Mouse (Mus musculus): ENCODE measurements around the gene Gm28635.
A peak's percentile ranks its signal among the peaks of the same experiment; 100 is the strongest.

Gene Gm28635

GRCm38 (mm10) chr2:84677968-84678880, at the start of gene Gm28635, which contains the start of gene Med19:
Gm28635 (minus strand) TSS chr2:84678041.
Med19 (plus strand) TSS chr2:84678402.
- DNase-seq (ENCODE audit: low spot score in 2 of 2): peak; percentile 94 to 95

- DNase-seq (ENCODE audit: low spot score in 2 of 2): peak; percentile 97 to 99
Observed at GRCm38 (mm10) chr2:84727172-84727858, 49.5 kb upstream of the Gm28635 start, which contains the start of gene Clp1. Clp1 (minus strand) TSS chr2:84727350.

DNA sequence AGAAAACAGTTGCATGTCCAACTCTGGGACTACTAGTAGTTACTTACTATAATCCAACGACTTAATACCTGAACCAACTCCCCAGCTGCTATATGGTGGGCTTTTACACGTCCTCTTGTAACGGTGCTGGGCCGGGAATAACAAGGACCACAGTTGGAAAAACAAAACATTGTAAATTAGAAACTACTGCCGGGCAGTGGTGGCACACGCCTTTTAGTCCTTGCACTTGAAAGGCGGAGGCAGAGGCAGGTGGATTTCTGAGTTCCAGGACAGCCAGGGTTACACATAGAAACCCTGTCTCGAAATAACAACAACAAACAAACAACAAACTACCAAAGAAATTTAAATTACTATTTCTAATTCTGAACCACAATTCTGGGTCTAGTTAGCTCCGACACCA, 48.9 kb upstream of the Gm28635 start:
- no peak for DNase-seq (ENCODE audit: low spot score in 2 of 2)

DNA sequence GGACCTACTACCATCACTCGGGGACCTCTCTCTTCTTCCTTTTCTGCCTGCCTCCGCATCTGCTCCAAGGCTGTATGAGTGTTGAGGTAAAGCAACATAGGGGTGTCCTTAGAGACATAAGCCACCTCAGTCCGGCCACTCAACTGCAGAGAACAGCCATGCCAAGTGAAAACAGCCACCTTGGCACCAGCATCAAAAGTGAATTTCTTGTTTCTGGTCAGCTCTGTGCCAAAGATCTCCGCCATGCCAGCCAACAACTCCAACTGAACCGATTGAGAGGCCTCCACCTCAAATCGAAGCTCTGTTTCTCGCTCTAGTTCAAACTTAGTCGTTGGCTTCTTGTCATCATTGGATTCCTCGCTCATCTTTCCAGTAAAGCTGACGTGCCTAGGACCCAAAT, 47.9 kb upstream of the Gm28635 start:
- no peak for DNase-seq (ENCODE audit: low spot score in 2 of 2)

DNA sequence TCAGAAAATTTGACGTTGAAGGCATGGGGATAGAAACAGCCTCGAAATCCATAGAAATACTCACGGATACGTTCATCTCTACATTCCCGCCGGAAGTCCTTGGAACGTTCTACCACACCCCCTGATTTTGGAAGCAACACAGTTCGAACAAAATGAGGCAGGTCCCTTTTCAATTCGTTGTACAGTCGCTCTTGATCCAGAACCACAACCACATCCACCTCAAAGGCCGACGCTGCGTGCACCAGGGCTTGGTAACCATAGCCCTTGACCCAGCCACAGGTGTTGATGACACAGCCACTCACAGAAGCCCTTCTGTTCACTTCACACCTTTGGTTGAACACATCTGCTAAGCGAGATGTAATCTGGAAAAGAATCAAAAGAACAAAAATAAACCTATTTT, 46.0 kb upstream of the Gm28635 start:
- DNase-seq (ENCODE audit: low spot score in 2 of 2): no peak

GRCm38 (mm10) chr2:84721182-84721581, 43.3 kb upstream of the Gm28635 start:
- no peak for DNase-seq (ENCODE audit: low spot score in 2 of 2)

- no peak for DNase-seq (ENCODE audit: low spot score in 2 of 2)
Observed at GRCm38 (mm10) chr2:84720718-84721117, 42.9 kb upstream of the Gm28635 start.

- no peak for DNase-seq (ENCODE audit: low spot score in 2 of 2)
Observed at GRCm38 (mm10) chr2:84717357-84717756, 39.5 kb upstream of the Gm28635 start.

- DNase-seq (ENCODE audit: low spot score in 2 of 2): no peak
Observed at GRCm38 (mm10) chr2:84716423-84717355, 38.8 kb upstream of the Gm28635 start.

DNA sequence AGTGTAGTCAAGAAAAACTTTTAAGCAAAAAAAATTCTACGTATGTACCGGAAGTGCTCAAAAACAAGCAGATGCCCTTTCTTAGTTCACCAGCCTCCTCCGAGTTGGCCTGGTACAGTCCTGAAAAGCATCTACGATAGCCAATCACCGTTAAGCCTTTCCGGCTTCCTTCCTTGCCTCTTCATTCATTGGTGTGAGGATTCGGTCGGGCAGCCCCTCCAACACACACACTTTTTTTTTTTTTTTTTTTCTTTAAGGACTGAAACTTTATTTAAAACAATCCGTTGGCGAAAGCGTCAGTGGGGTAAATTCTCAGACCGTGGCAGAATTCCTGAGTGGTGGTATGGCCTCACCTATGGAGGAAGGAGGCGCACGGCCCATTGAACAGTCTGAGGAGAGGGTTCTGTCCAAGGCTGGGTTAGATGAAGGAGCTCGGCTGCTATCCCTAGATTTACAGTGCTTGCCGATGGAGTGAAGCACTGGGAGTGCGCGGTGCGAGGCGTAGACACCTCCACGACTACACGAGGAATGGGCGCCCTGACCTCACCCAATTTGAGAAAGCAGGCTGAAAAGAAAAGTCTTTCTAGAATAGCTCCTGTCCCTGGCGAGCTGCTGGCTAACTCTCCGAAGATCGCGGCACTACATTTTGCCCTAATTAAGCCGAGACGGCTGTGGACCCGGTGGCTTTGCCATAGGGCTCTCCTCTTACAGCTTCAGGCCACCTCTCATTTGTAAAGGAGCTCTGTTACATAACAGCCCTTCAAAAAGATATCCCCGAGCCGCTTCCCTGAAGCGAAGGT, 37.9 kb upstream of the Gm28635 start:
- peak; percentile 62 to 82 for DNase-seq (ENCODE audit: low spot score in 2 of 2)

GRCm38 (mm10) chr2:84714811-84715561, 37.1 kb upstream of the Gm28635 start, which contains the start of gene Zdhhc5:
Zdhhc5 (minus strand) TSS chr2:84715180.
- DNase-seq (ENCODE audit: low spot score in 2 of 2): peak; percentile 97 to 99

- peak; percentile 32 to 38 for DNase-seq (ENCODE audit: low spot score in 2 of 2)
Observed at GRCm38 (mm10) chr2:84714422-84714810, 36.6 kb upstream of the Gm28635 start.

- DNase-seq (ENCODE audit: low spot score in 2 of 2): no peak
Observed at GRCm38 (mm10) chr2:84711898-84712297, 34.1 kb upstream of the Gm28635 start.

- no peak for DNase-seq (ENCODE audit: low spot score in 2 of 2)
Observed at GRCm38 (mm10) chr2:84707523-84707922, 29.7 kb upstream of the Gm28635 start.

DNA sequence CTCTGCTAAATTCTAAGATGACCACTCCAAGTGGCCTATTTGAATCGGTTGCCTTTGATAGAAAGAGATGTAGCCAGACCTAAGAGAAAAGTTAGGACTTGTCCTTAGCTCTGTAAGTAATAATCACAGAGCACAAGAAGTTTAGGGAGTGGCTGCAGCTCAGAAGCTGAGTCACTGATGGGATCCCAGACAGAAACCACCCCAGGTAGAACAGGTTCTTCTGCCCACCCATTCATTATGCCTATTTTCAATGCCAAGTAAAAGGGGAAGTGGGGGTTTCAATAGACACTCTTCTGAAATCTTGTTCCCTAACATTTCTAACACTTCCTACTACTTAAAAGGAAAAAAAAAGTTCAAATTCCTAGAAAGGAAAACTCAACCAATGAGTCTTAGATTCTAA, 27.5 kb upstream of the Gm28635 start:
- no peak for DNase-seq (ENCODE audit: low spot score in 2 of 2)

DNA sequence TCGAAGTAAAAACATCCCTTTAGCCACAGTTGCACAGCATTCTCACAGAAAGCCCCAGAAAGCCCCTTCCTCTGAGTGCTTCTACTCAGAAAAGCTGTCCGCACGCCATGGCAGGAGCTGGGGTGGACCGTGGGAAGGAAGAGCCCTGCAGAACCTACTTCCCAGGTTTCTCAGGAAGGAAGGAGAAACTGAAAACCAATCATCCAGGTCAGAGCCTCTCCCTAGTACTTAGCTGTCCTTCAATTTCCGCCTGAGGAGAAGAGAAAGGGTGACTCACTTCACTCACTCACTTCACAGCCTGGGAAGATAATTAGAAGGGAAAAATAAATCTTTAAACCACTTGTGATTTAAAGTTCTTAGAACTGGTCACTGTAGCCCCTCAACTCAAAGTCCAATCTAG, 26.5 kb upstream of the Gm28635 start:
- DNase-seq (ENCODE audit: low spot score in 2 of 2): no peak

- DNase-seq (ENCODE audit: low spot score in 2 of 2): no peak
Observed at GRCm38 (mm10) chr2:84703497-84703896, 25.7 kb upstream of the Gm28635 start.

DNA sequence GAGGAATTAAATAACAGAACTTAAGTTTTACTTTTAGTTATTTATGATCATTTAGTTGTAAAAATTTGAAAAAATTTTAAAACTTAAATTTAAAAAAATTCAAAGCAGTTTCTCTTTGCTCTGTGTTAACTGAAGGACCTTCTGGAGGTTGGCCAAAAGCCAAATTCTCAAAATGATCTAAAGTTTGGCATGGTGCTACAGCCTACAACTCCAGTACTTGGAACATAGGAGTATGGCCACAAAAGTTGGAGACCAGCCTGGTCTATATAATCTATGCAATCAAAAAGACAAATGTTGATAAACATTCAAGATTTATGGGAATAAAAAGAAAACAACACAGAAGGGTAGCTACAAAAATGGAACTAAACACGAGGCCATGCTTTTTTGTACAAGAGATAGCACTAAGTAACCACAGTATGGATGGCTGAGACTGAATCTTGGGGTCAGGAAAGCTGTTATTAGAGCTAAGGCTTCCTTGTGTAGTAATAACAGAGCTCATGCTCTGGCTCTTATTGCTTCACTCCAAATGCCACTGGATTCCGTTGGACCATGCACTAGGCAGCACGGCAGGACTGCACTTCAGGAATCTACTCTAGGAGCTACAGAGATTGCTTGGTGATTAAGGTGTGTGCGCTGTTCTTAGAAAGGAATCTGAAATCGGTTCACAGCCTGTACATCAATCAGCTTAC, 17.3 kb upstream of the Gm28635 start:
- DNase-seq (ENCODE audit: low spot score in 2 of 2): no peak

DNA sequence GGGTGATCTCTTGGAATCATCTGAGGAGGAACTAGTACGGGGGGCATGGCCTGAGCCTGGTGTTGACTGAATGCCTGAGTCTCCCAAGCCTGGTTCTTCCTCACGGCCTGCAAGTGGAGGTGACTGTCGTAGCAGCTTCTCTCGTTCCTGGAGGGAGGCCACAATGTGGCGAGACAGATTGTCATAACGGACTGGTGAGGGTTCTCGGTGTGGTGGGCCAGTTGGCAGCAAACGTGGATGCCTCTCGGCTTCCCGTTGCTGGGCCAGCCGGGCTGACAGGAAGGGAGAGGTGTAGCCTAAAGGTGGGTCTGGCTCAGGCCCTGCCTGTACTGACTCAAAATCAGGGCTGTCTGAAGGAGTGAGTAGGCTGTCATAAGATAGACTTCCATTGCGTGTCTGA, 12.2 kb upstream of the Gm28635 start:
- no peak for DNase-seq (ENCODE audit: low spot score in 2 of 2)
